Mouse (Mus musculus) myocyte (in vitro differentiated cells): ENCODE data around the gene Asah2.

Source experiments
- CEBPB ChIP-seq: IDR thresholded peaks from 2 replicates; pipeline ENCODE4 v1.6.1; 2011; ENCODE audit warnings: mild to moderate bottlenecking, moderate library complexity; ENCODE audit not compliant: poor library complexity, insufficient read depth, severe bottlenecking
- E2F4 ChIP-seq: IDR thresholded peaks from one replicate; pipeline ENCODE4 v1.6.1; 2011; ENCODE audit warnings: mild to moderate bottlenecking, control low read depth, moderate library complexity; ENCODE audit not compliant: insufficient read depth
- MYOG ChIP-seq, 3 experiments: IDR thresholded peaks; one replicate each; pipeline ENCODE4 v1.6.1; 2011; ENCODE audit warnings: control low read depth in 2 of 3, low read depth in 2 of 3, mild to moderate bottlenecking in 2 of 3; ENCODE audit not compliant: insufficient read length in 2 of 3, control insufficient read depth in 1 of 3, insufficient read depth in 1 of 3
- POLR2A ChIP-seq: IDR thresholded peaks from one replicate; pipeline ENCODE4 v1.6.1; 2011; ENCODE audit warnings: low read depth, mild to moderate bottlenecking, control low read depth, moderate library complexity; ENCODE audit not compliant: insufficient read length
- POLR2AphosphoS2 ChIP-seq: IDR thresholded peaks from one replicate; pipeline ENCODE4 v1.6.1; 2011; ENCODE audit warnings: low read depth, control low read depth; ENCODE audit not compliant: insufficient read length
- TCF12 ChIP-seq: IDR thresholded peaks from one replicate; pipeline ENCODE4 v1.6.1; 2011; ENCODE audit warnings: mild to moderate bottlenecking, control low read depth; ENCODE audit not compliant: poor library complexity, insufficient read depth, severe bottlenecking
- USF1 ChIP-seq: IDR thresholded peaks from one replicate; pipeline ENCODE4 v1.6.1; 2011; ENCODE audit warnings: low read depth, mild to moderate bottlenecking, control low read depth, moderate library complexity

DNA sequence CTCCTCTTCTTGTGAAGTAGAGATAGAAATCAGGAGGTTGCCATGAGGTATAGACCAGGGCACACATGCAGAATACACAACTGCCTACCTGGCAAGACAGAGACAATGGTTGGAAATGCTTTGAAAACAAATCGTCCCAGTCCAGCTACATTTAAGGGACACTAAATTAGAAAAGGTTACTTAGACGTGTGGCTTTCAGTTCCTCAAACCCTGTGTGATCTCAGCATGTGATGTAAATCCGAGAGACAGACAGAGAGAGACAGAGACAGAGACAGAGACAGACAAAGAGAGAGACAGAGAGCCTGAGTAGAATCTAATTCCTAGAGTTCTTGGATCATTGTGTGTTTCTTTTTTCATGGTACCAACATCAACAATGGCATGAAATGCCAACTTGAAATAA, 136.6 kb downstream of the Asah2 start:
- TF ChIP-seq CEBPB (no peak), POLR2A (no peak), TCF12 (no peak), USF1 (no peak), MYOG (IDR thresholded peaks at IDR 0.05; ENCODE audit: control insufficient read depth in 1 of 3, insufficient read depth in 1 of 3, insufficient read length in 2 of 3, low read depth in 2 of 3) (no peak), POLR2AphosphoS2 (no peak), E2F4 (no peak)
